Mouse (Mus musculus): ENCODE measurements around the gene Msantd1.

The Msantd1 gene

DNA sequence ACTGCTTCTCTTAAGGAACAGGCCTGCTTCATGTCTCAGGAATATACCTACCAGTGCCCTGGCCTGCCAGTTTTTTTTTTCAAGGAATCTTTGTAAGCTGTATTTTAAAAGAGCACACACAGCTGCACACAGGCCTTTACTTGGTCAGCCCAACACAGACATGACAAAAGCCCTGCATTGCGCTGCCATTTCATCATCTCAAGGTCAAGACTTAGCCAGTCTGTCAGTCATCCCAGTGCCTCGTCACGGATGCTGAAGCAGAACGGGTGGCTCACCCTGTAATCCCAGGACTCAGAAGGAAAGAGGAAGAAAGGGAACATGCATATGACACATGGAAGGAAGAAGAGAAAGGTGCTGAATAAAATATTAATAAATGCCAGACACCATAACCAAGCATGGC is 19.8 kb downstream of the Msantd1 start:
- no peak for DNase-seq

DNA sequence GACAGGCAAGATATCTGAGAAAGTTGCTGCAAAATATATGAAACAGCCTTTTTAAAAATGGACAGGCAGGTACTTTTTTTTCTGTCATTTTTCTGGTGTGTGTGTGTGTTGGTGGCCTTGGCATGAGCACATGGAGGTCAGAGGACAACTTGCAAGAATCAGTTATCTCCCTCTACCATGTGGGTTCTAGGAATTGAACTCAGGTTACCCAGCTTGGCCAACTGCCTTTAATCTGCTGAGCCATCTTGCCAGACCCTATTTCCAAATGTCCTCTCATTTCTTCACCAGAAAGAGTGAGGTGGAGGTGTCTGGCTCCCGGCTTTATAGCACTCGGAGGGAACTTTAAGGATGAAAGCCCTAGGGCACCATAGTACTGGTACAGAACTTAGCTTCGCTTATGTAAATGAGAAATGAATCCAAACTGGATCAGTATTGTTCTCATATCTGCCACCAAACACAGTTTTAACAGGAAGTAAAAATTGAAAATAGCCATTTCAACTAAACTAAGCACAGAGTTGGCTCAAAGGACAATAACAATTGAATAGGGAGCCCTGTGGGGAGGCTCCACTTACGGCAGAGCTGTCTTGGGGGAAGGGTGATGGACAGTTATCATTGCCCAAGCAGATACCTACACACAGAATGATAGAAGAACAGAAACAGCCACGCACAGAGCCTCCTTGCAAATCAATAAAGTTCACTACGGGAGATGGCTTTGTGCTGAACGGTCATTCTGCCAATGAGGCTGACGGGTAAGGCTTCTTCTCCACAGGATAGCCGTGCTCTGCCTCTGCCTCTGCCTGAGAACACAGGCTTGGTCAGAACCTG is 22.6 kb downstream of the Msantd1 start:
- DNase-seq: no peak

GRCm38 (mm10) chr5:34931091-34931490 is 23.3 kb downstream of the Msantd1 start:
- DNase-seq: no peak

GRCm38 (mm10) chr5:34931516-34932457 is 24.0 kb downstream of the Msantd1 start:
- no peak for DNase-seq

DNA sequence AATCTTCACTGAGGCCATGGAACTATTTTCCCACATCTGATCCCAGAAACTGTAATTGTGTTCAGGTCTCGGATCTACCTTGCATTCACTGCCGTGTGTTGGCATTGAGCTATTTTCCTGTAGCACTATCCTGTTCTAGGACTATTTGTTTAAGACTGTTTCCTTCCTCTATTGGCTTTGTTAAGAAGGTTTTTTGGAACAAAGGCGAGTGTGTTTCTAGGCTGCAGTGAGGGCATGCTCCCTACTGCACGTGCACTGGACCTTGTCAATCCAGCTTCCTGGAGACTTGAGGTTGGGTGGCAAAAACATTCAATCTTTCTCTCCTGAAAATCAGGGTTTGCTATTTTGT is 24.6 kb downstream of the Msantd1 start:
- no peak for DNase-seq

- DNase-seq: peak; percentile 20 to 33
Measured at GRCm38 (mm10) chr5:34933461-34933860, 25.6 kb downstream of the Msantd1 start.

- no peak for DNase-seq
Measured at GRCm38 (mm10) chr5:34941710-34942470, 34.1 kb downstream of the Msantd1 start.

DNA sequence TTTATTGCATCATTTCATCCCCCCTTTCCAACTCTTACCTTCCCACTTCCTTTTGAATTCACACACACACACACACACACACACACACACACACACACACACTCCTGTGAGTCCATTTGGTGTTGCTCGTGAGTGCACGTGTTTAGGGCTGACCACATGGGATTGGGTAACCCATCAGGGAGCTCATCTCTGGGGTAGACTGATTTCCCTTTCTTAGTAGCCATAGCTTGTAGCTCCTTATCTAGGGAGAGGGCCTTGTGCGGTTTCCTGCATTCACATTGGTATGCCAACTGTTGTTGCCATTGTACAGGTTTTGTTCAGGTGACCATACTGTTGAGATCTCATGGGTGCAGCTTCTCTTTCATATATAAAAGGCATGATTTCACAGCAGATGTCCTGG is 35.6 kb downstream of the Msantd1 start:
- no peak for DNase-seq

DNA sequence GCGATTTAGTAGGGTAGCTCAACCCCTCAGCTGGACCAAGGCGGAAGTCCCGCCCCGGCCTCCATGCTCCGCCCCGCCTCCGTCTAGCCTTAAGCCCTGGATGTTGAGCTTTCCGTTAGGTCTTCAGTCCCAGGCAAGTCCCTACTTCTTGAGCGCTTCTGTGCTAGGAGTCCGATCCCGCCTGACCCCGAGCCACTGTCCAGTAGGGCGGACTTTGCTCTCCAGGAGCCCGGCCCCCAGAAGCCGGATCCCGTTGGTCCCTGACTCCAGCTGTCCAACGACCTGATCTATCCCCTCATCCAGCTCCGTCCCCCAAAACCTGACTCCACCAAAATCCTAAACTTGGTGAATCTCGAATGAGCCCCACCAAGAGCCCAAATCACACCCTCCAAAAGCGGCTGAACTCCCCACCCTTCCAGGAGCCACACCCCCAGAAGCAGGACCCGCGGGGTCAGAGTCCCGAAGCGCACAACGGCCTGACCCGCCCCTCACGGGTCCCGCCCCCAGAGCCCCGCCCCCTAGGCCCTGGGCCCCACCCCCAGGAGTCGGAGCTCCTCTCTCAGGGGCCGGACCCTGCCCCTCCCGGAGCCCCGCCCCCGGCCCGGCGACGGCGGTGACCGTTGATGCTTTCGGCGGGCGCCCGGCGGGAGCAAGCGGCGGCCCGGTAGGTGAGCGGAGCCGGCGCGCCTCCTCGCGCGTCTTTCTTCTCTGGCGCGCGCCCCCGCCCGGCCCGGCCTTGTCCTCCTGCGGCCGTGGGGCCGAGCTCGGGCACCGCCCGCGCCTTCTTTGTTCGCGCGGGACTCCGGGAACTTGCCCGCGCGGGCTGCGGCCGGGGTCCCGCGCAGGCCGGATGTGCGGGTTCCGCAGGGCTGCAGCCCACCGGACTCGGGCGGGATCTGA is 41.3 kb downstream of the Msantd1 start, which contains the start of gene Rgs12:
Gene Rgs12 (plus strand): TSS at position 585 of the 900 bp plus-strand sequence.
- DNase-seq: peak; percentile 82 to 84

- DNase-seq: no peak
Measured at GRCm38 (mm10) chr5:34949769-34950211, 42.0 kb downstream of the Msantd1 start.

DNA sequence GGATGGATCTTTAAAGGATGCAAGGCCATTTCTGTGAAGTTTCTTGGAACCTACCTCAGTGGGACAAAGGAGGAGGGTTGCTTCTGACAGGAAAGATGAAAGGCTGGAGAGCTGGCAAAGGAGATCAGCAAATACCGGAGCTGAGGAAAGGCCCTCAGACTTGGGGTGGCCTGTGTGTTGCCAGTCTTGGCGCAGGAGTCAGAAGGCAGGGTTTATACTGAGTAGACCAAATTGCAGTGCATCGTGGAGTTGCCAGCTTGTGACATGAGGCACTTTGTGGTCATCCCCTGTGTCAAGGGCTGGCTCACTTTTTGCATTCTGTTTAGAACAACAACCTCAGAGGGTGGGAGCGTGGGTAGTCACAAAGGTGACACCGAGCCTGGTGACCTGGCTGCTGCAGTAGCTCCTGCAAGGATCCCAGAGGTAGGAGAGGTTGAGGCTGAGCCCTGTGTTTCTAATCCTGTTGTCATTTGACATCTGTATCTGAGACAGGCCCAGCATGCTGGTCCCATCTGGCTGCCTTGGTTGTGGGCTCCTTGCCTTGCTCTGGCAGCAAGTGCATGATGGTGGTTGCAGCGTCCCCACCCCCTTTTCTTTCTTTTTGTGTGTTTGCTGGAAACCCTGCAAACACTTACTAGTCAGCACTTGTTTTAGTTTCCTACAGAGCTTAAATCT is 42.8 kb downstream of the Msantd1 start:
- DNase-seq: no peak

- no peak for DNase-seq
Measured at GRCm38 (mm10) chr5:34951161-34951834, 43.5 kb downstream of the Msantd1 start.

GRCm38 (mm10) chr5:34954508-34954907 is 46.7 kb downstream of the Msantd1 start:
- DNase-seq: no peak

- DNase-seq: no peak
Measured at GRCm38 (mm10) chr5:34955630-34956029, 47.8 kb downstream of the Msantd1 start.

DNA sequence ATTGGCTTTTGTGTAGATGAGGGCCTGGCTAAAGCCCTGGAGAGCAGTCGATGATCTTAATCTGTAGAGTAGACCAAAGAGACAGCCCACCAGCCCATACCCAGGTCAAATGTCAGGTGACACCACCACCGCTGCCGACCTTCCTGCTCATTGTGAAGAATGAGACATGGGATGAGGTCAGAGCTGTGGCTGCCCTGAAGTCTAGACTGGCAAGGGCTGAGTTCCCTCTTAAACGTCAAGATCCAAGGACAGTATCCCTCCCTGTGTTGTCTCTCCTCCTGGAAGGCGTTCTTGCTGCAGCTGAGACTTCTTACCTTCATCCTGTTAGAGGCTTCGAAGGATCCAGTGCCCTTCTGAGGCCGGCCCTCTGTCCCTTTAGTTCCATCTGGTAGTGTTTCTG is 48.3 kb downstream of the Msantd1 start:
- no peak for DNase-seq

DNA sequence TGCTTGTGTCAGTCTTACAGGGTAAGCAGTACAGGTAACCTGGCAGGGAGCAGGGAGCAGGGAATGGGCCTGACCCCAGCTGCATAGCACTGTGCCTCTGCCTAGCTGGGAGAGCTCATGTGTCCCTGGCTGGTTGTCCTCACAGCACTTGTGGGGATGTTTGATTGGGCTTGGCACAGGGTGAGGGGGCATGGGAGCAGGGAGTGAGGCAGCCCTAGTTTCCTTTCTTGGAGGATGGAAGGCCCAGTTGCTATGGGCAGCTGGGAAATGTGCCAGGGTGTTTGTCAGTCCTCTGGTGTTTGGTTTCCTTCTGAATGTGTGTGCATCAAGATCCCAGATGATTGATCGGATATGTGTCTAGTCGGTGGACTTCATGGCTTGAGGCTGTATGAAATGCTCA is 49.2 kb downstream of the Msantd1 start:
- no peak for DNase-seq

GRCm38 (mm10) chr5:34960021-34960420 is 52.2 kb downstream of the Msantd1 start:
- DNase-seq: no peak

DNA sequence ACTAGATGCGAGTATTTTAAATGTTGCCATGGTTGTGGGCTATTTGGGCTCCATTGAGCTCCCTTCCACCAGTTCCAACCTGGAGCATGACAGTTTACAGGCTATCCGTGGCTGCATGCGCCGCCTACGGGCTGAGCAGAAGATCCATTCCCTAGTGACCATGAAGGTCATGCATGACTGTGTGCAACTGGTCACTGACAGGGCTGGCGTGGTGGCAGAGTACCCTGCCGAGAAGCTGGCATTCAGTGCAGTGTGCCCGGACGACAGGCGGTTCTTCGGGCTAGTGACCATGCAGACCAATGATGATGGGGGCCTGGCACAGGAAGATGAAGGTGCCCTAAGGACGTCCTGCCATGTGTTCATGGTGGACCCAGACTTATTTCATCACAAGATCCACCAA is 57.7 kb downstream of the Msantd1 start:
- no peak for DNase-seq

- no peak for DNase-seq
Measured at GRCm38 (mm10) chr5:34968386-34968785, 60.6 kb downstream of the Msantd1 start.

DNA sequence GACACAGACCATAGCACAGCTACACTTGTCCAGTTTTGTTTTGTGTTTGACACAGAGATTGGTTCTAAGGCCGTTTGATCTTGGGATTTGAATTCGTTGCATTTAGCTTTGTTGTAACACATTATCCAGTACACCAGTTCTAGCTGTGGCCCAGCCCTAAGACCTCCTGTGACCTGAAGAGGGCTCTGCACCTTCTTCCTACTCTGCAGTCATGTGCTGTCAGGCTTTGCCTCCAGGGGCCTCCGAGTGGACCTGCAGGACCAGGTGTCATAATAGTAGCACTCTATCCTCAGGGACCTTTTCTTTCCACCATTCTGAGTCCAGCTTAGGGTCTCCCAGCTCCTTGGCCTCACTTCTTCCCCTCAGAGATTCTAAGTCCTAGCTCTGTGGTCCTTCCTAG is 64.7 kb downstream of the Msantd1 start:
- DNase-seq: no peak
